Mouse (Mus musculus) heart, embryonic 15.5 days (tissue): ENCODE measurements around the gene Guca1b. TPM values are rescaled to one million over a fixed set of nuclear protein-coding genes. Genes with fewer than 3 reads are reported as not detected.

Experiments
- ATAC-seq: fragments of 200-750 bp; cut with Nextera tagmentation; replicated peaks from 2 replicates; pipeline ENCODE4 v1.8.0; 2017; ENCODE audit warnings: low read depth, moderate TSS enrichment; ENCODE audit not compliant: insufficient number of reproducible peaks, insufficient read depth, low FRiP score
- H3K27ac ChIP-seq: fragments of 300-500 bp; sonication (generic); 2 replicates; pipeline ENCODE4 v1.5.1; 2015; ENCODE audit warnings: mild to moderate bottlenecking, inconsistent platforms
- H3K27me3 ChIP-seq: fragments of 300-500 bp; sonication (generic); 2 replicates; pipeline ENCODE4 v1.6.1; 2015; ENCODE audit warnings: inconsistent platforms
- H3K36me3 ChIP-seq: fragments of 300-500 bp; sonication (generic); 2 replicates; pipeline ENCODE4 v1.6.1; 2015; ENCODE audit warnings: mild to moderate bottlenecking, inconsistent platforms
- H3K4me1 ChIP-seq: fragments of 300-500 bp; sonication (generic); replicated peaks from 2 replicates; pipeline ENCODE4 v1.6.1; 2015; ENCODE audit warnings: inconsistent platforms
- H3K4me2 ChIP-seq: fragments of 300-500 bp; sonication (generic); 2 replicates; pipeline ENCODE4 v1.6.1; 2015; ENCODE audit warnings: inconsistent platforms, mild to moderate bottlenecking, moderate library complexity
- H3K4me3 ChIP-seq: fragments of 300-500 bp; sonication (generic); 2 replicates; pipeline ENCODE4 v1.5.1; 2015; ENCODE audit warnings: mild to moderate bottlenecking, inconsistent platforms
- H3K9ac ChIP-seq: fragments of 300-500 bp; sonication (generic); 2 replicates; pipeline ENCODE4 v1.6.1; 2015; ENCODE audit warnings: mild to moderate bottlenecking, inconsistent platforms
- H3K9me3 ChIP-seq: fragments of 300-500 bp; sonication (generic); replicated peaks from 2 replicates; pipeline ENCODE4 v1.6.1; 2016; ENCODE audit warnings: inconsistent platforms
- WGBS: fragments of 180-500 bp; shearing (Covaris S2); methylation state at CpG from one replicate; pipeline ENCODE4 v1.1.7; 2015; ENCODE audit warnings: mixed read lengths; 5-methylcytosine and 5-hydroxymethylcytosine counted together
- polyA plus RNA-seq: library from polyadenylated mRNA; unstranded; fragments of >200 nt; fragmentation: Nextera tagmentation; extraction: Ambion mirVana; gene quantifications from 2 replicates; pipeline ENCODE4 v1.2.1, GENCODE M21; 2015

Guca1b gene
- 0.91 and 1.2 TPM in 2 replicates for polyA plus RNA-seq

- peaks cover 13% of the 10 kb centered on the region for H3K36me3 ChIP-seq
- no peak within 1 kb of the TSS for H3K9ac ChIP-seq
- no peaks in the 10 kb centered on the region for H3K27me3 ChIP-seq
- H3K9me3 ChIP-seq = peaks cover 3% of the 10 kb centered on the region; the same call in 1 of the 2 replicates
- 37% methylated on average over 10 of the region's 10 CpGs for WGBS
- no peak within 1 kb of the TSS for H3K4me2 ChIP-seq
- H3K27ac ChIP-seq = no peak within 1 kb of the TSS
- ATAC-seq = no peak
- no peak within 1 kb of the TSS for H3K4me3 ChIP-seq
- no peaks in the 10 kb centered on the region for H3K4me1 ChIP-seq
Observed at GRCm38 (mm10) chr17:47385145-47385544, at the start of gene Guca1b. Gene Guca1b, plus strand, starts transcription at chr17:47385393.

GRCm38 (mm10) chr17:47343121-47343520 is 42.1 kb upstream of the Guca1b start:
- 82% methylated on average over 2 of the region's 2 CpGs for WGBS
- Histone ChIP-seq H3K36me3 (peaks cover 62% of the 10 kb centered on the region), H3K4me2 (no peak overlapping the region)

GRCm38 (mm10) chr17:47349721-47350319 is 35.4 kb upstream of the Guca1b start:
- H3K4me2 ChIP-seq = no peak overlapping the region
- H3K9me3 ChIP-seq = peaks cover 7% of the 10 kb centered on the region; the same call in 1 of the 2 replicates
- no peak overlapping the region for H3K4me3 ChIP-seq
- WGBS = 90% methylated on average over 3 of the region's 3 CpGs
- no peak overlapping the region for H3K27ac ChIP-seq
- no peaks in the 10 kb centered on the region for H3K27me3 ChIP-seq
- no peak overlapping the region for H3K9ac ChIP-seq
- no peaks in the 10 kb centered on the region for H3K4me1 ChIP-seq
- H3K36me3 ChIP-seq = peaks cover 80% of the 10 kb centered on the region
- no peak for ATAC-seq

More at GRCm38 (mm10) chr17:47343121-47343520, 42.1 kb upstream of the Guca1b start:
- Histone ChIP-seq H3K9ac (no peak overlapping the region), H3K9me3 (no peaks in the 10 kb centered on the region), H3K4me1 (no peaks in the 10 kb centered on the region), H3K27ac (no peak overlapping the region), H3K27me3 (no peaks in the 10 kb centered on the region), H3K4me3 (no peak overlapping the region)
- ATAC-seq = no peak

- Histone ChIP-seq H3K4me1 (no peaks in the 10 kb centered on the region), H3K9ac (no peak overlapping the region), H3K4me3 (no peak overlapping the region), H3K36me3 (peaks cover 21% of the 10 kb centered on the region), H3K9me3 (no peaks in the 10 kb centered on the region), H3K4me2 (no peak overlapping the region), H3K27ac (no peak overlapping the region), H3K27me3 (no peaks in the 10 kb centered on the region)
- ATAC-seq = no peak
- WGBS = 46% methylated on average over 6 of the region's 6 CpGs
Observed at GRCm38 (mm10) chr17:47359964-47360363, 25.2 kb upstream of the Guca1b start.

GRCm38 (mm10) chr17:47361343-47361742 is 23.9 kb upstream of the Guca1b start:
- Histone ChIP-seq H3K27ac (no peak overlapping the region), H3K36me3 (peaks cover 7% of the 10 kb centered on the region), H3K4me1 (no peaks in the 10 kb centered on the region), H3K4me2 (no peak overlapping the region), H3K4me3 (no peak overlapping the region), H3K9ac (no peak overlapping the region), H3K9me3 (no peaks in the 10 kb centered on the region), H3K27me3 (0 out of 2 replicates have a peak, but pooled peaks cover 3% of the 10 kb centered on the region)
- WGBS = 71% methylated on average over 11 of the region's 11 CpGs
- ATAC-seq = no peak

- 4% methylated on average over 35 of the region's 35 CpGs for WGBS
- Histone ChIP-seq H3K27me3 (peaks cover 8% of the 10 kb centered on the region; the same call in 1 of the 2 replicates), H3K4me1 (peaks cover 14% of the 10 kb centered on the region), H3K27ac (peak within 1 kb of the TSS; percentile 37; the same call in 1 of the 2 replicates), H3K4me3 (peak within 1 kb of the TSS; percentile 88), H3K9ac (peak within 1 kb of the TSS; percentile 69), H3K9me3 (no peaks in the 10 kb centered on the region), H3K36me3 (peaks cover 15% of the 10 kb centered on the region; the same call in 1 of the 2 replicates), H3K4me2 (peak within 1 kb of the TSS; percentile 86)
- peak; percentile 83 for ATAC-seq
Observed at GRCm38 (mm10) chr17:47368401-47369086, 16.6 kb upstream of the Guca1b start, which contains the start of gene Mrps10. Gene Mrps10, plus strand, starts transcription at chr17:47368887.

GRCm38 (mm10) chr17:47369087-47369443 is 16.1 kb upstream of the Guca1b start:
- 0 out of 2 replicates have a peak, but pooled peaks have one; percentile 19 for ATAC-seq
- peaks cover 20% of the 10 kb centered on the region; the same call in 1 of the 2 replicates for H3K36me3 ChIP-seq
- peaks cover 8% of the 10 kb centered on the region; the same call in 1 of the 2 replicates for H3K27me3 ChIP-seq
- H3K27ac ChIP-seq = peak overlapping the region; percentile 37; the same call in 1 of the 2 replicates
- peak overlapping the region; percentile 69 for H3K9ac ChIP-seq
- WGBS = 1% methylated on average over 20 of the region's 20 CpGs
- peak overlapping the region; percentile 86 for H3K4me2 ChIP-seq
- peak overlapping the region; percentile 88 for H3K4me3 ChIP-seq
- peaks cover 14% of the 10 kb centered on the region for H3K4me1 ChIP-seq
- H3K9me3 ChIP-seq = no peaks in the 10 kb centered on the region

GRCm38 (mm10) chr17:47371451-47371850 is 13.7 kb upstream of the Guca1b start:
- Histone ChIP-seq H3K9me3 (no peaks in the 10 kb centered on the region), H3K4me3 (no peak overlapping the region), H3K4me1 (peaks cover 14% of the 10 kb centered on the region), H3K4me2 (no peak overlapping the region), H3K36me3 (peaks cover 44% of the 10 kb centered on the region), H3K27me3 (peaks cover 5% of the 10 kb centered on the region; the same call in 1 of the 2 replicates), H3K9ac (no peak overlapping the region), H3K27ac (no peak overlapping the region)
- ATAC-seq = 0 out of 2 replicates have a peak, but pooled peaks have one; percentile 31
- 7% methylated on average over 4 of the region's 4 CpGs for WGBS

- WGBS = 84% methylated on average over 6 of the region's 6 CpGs
- H3K9me3 ChIP-seq = no peaks in the 10 kb centered on the region
- H3K36me3 ChIP-seq = peaks cover 63% of the 10 kb centered on the region
- H3K4me3 ChIP-seq = no peak overlapping the region
- no peak overlapping the region for H3K4me2 ChIP-seq
- H3K4me1 ChIP-seq = peaks cover 14% of the 10 kb centered on the region
- no peak overlapping the region for H3K9ac ChIP-seq
- no peak for ATAC-seq
- H3K27ac ChIP-seq = no peak overlapping the region
- no peaks in the 10 kb centered on the region for H3K27me3 ChIP-seq
Observed at GRCm38 (mm10) chr17:47373991-47374390, 11.2 kb upstream of the Guca1b start.

- Histone ChIP-seq H3K4me3 (no peak overlapping the region), H3K27ac (no peak overlapping the region), H3K9ac (no peak overlapping the region), H3K4me2 (no peak overlapping the region), H3K36me3 (peaks cover 85% of the 10 kb centered on the region), H3K4me1 (no peaks in the 10 kb centered on the region), H3K9me3 (no peaks in the 10 kb centered on the region), H3K27me3 (no peaks in the 10 kb centered on the region)
- WGBS = 82% methylated on average over 6 of the region's 6 CpGs
- ATAC-seq = no peak
Observed at GRCm38 (mm10) chr17:47376779-47377280, 8.4 kb upstream of the Guca1b start.

- peaks cover 75% of the 10 kb centered on the region for H3K36me3 ChIP-seq
- WGBS = 81% methylated on average over 15 of the region's 15 CpGs
- H3K4me1 ChIP-seq = no peaks in the 10 kb centered on the region
- H3K9me3 ChIP-seq = no peaks in the 10 kb centered on the region
- ATAC-seq = no peak
- H3K9ac ChIP-seq = no peak overlapping the region
- no peaks in the 10 kb centered on the region for H3K27me3 ChIP-seq
- no peak overlapping the region for H3K4me3 ChIP-seq
- H3K4me2 ChIP-seq = no peak overlapping the region
- no peak overlapping the region for H3K27ac ChIP-seq
Observed at GRCm38 (mm10) chr17:47378133-47378532, 7.1 kb upstream of the Guca1b start.
